Mouse (Mus musculus): ENCODE measurements around the gene Sec23a.

Gene Sec23a

GRCm38 (mm10) chr12:59010482-59010881, 1.3 kb downstream of the Sec23a start:
- in situ Hi-C loops (cut with MboI, MseI) = loop anchor here (10.0 kb wide), 1 partner anchor 124 kb away; no protein-coding TSS in a partner anchor

- in situ Hi-C loops (cut with MboI, MseI) = loop anchor here (25.0 kb wide), 1 partner anchor 552 kb away; no protein-coding TSS in a partner anchor
Measured at GRCm38 (mm10) chr12:58985766-58986165, 26.1 kb downstream of the Sec23a start.

- in situ Hi-C loops (cut with MboI, MseI) = loop anchor here (25.0 kb wide), 1 partner anchor 556 kb away; no protein-coding TSS in a partner anchor
Measured at GRCm38 (mm10) chr12:58981178-58981661, 30.6 kb downstream of the Sec23a start.

- in situ Hi-C loops (cut with MboI, MseI) = loop anchor here (25.0 kb wide), 1 partner anchor 560 kb away; no protein-coding TSS in a partner anchor
Measured at GRCm38 (mm10) chr12:58976966-58977365, 34.9 kb downstream of the Sec23a start.

GRCm38 (mm10) chr12:58964583-58964982, 47.2 kb downstream of the Sec23a start:
- in situ Hi-C loops (cut with MboI, MseI) = no loop called here

GRCm38 (mm10) chr12:58960844-58961243, 51.0 kb downstream of the Sec23a start:
- in situ Hi-C loops (cut with MboI, MseI) = no loop called here

GRCm38 (mm10) chr12:58956624-58957023, 55.2 kb downstream of the Sec23a start:
- in situ Hi-C loops (cut with MboI, MseI) = no loop called here

GRCm38 (mm10) chr12:58956162-58956561, 55.7 kb downstream of the Sec23a start:
- in situ Hi-C loops (cut with MboI, MseI) = no loop called here

- in situ Hi-C loops (cut with MboI, MseI) = loop anchor here (25.0 kb wide), 1 partner anchor 1686 kb away; no protein-coding TSS in a partner anchor
Measured at GRCm38 (mm10) chr12:58947879-58948278, 63.9 kb downstream of the Sec23a start.

- in situ Hi-C loops (cut with MboI, MseI) = loop anchor here (25.0 kb wide), 1 partner anchor 1685 kb away; no protein-coding TSS in a partner anchor
Measured at GRCm38 (mm10) chr12:58947231-58947630, 64.6 kb downstream of the Sec23a start.

GRCm38 (mm10) chr12:58942544-58942943, 69.3 kb downstream of the Sec23a start:
- in situ Hi-C loops (cut with MboI, MseI) = loop anchor here (25.0 kb wide), 1 partner anchor 1680 kb away; no protein-coding TSS in a partner anchor

- in situ Hi-C loops (cut with MboI, MseI) = loop anchor here (10.0 to 25.0 kb wide), 2 partner anchors 1110 to 1672 kb away; no protein-coding TSS in a partner anchor
Measured at GRCm38 (mm10) chr12:58934580-58934979, 77.2 kb downstream of the Sec23a start.

GRCm38 (mm10) chr12:58924996-58925395, 86.8 kb downstream of the Sec23a start:
- in situ Hi-C loops (cut with MboI, MseI) = loop anchor here (25.0 kb wide), 1 partner anchor 1663 kb away; no protein-coding TSS in a partner anchor

- in situ Hi-C loops (cut with MboI, MseI) = no loop called here
Measured at GRCm38 (mm10) chr12:58924025-58924424, 87.8 kb downstream of the Sec23a start.

GRCm38 (mm10) chr12:58920775-58921174, 91.0 kb downstream of the Sec23a start:
- in situ Hi-C loops (cut with MboI, MseI) = no loop called here

GRCm38 (mm10) chr12:58919516-58919915, 92.3 kb downstream of the Sec23a start:
- in situ Hi-C loops (cut with MboI, MseI) = no loop called here

- in situ Hi-C loops (cut with MboI, MseI) = no loop called here
Measured at GRCm38 (mm10) chr12:58909826-58910225, 102.0 kb downstream of the Sec23a start.
